Mouse (Mus musculus) erythroblast, embryonic 14.5 days (primary cell): ENCODE data around the gene Otud4.

ENCODE experiments used
- GATA1 ChIP-seq: IDR thresholded peaks from 2 replicates; pipeline ENCODE4 v1.6.1; 2012; ENCODE audit warnings: low read length, inconsistent platforms, mixed read lengths
- TAL1 ChIP-seq: IDR thresholded peaks from 3 replicates; pipeline ENCODE4 v1.6.1; 2012; ENCODE audit warnings: low read length, inconsistent platforms, mixed read lengths

DNA sequence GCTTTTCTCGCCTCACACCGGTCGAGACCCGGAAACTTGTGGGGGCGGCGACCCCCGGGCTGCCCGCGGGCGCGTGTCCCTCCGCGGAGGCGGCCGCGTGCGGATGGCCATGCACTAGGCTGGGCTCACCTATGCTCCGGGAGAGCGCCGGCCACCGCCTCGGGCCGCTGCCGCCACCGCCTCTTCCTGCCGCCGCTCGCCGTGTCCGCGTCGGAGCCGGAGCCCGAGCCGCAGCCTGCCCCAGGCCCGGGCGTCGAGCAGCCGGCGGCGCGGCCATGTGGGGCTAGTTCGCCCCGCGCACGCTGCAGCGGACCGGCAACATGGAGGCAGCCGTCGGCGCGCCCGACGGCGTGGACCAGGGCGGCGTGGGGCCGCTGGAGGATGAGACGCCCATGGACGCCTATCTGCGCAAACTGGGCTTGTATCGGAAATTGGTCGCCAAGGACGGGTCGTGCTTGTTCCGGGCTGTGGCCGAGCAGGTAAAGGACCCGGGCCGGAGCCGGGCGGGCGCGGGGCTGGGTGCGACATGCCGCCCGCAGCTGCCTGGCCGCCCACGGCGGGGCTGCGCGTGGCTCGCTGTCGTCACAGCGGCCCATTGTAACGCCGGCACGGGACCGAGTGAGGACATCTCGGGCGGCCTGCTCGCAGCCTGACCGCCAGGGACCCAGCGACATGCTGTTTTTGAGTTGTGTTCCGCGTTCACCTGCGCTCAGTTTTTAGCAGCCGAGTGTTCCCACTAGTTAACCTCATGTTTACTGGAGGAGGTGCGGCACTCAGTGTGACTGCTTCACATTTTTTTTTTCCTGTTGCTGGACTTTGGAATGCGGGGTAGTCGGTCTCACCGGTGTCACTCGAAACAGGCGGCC is at the start of gene Otud4:
- no peak for TF ChIP-seq GATA1
- TF ChIP-seq TAL1: no peak
